Mouse (Mus musculus) CD8-positive naive resting alpha-beta T cell, adult 2 months (primary cell): ENCODE results near the gene Meis1.

Source experiments
- DNase-seq, 2 experiments: peaks; one replicate each; pipeline ENCODE4 v3.0.0; 2022; ENCODE audit warnings: low read depth in 2 of 2, low spot score in 2 of 2

The Meis1 gene

DNA sequence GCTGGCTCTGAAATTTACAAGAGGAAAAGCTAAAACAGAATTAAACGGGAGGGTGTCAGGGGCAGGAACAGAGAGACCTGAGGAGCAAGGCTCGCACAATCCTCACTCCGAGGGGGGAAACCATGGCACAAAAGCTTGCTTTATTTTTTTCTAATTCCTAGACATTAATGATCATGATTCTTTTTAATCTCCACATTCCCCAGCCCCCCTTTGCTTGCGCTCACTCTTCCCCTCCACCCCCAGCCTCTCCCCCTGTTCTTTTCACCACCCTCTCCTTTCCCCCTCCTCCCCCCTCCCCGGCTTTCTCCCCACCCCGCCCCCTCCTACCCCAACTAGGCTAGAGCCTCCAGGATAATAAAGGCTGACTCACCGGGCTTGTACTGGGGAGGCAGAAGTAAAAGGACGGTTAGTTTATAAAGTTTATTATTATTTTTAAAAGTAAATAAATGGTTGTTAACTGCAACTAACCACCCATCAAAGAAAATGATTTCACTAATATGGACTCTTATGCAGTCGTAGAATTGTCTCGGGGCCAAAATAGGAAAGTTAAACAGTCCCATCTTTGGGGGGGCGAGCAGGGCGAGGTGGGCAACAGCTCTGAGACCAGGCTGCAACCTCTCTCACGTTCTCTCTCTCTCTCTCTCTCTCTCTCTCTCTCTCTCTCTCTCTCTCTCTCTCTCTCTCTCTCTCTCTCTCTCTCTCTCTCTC is 139.9 kb downstream of the Meis1 start:
- no peak for DNase-seq

DNA sequence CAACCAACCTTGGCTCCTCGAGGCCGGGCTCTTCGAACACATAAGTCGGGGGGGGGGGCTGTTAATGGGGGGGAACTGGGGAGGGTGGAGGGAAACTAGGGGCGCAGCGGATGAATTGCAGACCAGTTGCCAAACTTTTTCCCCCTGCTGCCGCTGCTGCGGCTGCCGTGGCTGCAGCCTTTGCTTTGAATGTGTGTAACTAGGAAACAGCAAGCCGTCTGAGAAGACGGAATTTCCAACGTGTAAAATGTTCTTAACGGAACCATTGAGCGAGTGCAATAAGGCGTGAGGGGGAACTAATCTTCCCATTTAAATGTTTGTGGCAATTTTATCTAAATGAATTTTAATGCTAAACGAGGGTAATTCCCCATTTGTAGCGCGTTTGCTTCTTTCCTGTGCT is 140.8 kb downstream of the Meis1 start:
- DNase-seq, result no peak

DNA sequence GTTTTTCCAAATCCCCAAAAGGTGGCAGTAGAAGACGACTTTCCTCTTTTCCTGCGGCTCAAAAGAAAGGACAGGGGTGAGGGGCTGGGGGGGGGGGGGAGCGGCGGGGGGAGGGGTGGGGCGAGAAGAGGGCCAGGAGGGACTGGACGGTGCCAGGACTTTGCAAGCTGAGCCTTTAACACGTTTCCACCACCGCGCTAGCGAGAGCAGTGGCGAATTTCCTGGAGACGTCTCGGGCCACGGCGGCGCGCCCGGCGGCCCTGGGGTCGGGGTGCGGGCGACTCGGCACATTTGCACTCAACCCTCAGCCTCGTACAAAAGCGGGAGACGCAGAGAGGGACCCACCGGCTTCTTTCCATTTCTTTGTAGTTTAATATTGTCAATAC is 141.2 kb downstream of the Meis1 start:
- DNase-seq, result no peak

DNA sequence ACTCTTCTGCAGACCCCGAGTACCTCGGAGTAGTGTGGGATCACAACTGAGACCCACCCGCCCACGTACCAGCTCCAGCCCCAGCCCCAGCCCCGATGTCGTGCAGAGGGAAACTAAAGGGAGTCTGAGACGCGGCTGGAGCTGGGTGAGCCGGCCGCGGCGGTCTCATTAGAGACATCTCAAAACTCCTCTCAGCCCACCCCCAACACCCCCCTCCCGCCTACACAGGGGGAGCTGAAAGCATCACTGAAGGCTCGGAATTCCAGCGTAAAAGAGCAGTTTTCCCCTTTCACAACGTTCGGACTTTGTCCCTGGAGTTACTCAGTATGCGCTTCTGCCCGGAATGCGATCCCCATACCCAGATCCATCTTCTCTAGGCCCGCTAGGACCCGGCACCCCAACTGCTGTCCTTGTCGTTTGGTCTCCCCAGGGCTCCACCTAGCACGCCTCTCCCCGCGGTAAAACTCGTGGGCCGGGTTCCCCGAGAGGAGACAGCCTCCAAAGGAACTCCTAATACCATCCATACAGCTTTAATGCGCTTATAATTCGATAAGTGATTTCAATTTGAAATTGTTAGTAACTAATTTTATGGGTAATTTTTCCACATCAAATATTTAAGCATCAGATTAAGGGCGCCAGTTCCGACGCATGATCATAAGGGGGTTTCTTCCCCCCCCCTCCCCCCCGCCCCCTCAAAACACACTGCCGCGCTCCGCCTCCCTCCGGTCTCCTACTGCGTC is 141.7 kb downstream of the Meis1 start:
- DNase-seq, result no peak

DNA sequence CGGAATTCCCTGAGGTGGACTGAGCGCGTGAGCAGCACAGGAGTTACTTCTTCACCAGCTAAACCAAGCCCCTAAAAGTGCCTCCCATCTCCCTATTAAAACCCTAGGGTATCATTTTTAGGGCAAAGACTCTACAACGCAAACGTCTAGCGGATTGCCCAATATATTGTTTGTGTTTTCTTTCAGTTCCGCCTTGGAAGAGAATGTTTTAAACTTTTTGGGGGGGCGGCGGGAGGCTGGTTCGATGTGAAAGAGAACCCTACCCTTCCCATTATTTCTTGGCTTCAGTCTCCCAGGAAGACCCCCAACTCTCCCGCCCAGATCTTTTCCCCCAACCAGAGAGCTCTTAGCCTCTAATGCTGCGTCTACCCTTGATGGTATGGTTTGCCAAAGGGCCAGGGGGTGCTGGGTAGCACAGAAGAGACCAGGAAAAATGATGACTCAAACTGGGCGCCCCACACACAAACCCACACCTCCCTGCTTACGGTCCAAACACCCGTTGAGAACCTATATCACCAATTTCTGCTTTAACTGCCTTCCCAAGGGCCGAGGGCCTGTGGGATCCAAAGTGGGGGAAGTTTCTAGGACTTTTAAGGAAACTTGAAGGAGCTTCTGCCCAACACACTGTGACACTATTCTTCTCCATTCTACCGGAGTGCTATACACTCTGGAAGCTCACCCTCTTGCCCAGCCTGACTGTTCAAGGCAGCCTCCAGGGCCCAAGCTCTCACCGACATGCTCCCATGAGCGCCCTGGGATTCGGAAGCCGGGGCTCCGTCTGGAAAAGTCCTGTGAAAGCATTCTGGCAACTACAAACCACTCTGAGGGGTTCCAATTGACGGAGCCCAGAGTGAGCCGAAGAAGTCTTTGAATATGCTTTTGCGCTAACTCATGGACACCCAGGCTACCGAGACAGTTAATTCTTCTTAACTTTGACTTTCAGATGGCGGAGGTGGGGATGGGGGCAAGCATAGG is 142.6 kb downstream of the Meis1 start:
- no peak for DNase-seq

DNA sequence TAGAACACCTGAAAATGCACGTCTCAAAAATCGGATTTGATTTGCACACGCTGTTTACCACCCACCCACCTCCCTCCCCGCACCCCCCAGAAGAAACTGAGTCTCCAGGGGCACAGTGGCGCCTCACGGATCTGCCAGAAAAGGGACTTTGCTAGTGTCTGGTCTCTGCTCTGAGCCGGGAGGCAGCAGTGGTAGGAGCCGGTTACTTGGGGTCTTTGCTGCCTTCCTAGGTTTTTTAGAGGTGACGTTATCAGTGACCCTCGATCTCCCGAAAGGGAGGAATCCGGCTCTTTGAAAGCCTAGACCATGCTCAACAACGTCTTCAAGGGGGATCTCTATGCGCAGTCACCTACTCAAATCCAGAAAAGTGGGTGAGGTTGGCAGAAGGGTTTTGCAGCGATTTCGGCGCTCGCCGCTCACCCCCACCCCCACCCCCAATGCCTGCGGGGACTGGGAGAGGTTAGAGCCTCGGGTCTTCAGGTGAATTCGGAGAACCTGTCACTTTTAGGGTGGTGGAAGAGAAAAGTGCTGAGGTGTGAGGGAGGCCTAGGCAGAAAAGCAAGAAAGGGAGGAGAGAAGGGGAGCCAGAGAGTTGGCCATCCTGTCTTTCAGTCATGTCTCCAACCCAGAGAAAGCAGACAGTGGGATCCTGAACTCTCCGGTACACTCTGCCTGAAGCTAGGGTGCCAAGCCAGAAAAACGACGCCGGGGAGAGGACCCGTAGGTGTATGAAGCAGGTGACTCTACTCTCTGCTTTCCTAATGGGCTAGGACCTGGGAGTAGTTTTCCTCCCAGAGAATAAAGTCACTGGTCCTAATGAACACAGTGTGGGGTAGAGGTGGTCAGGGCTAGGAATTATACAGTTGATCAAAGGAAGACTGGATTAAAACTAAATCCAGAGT is 143.5 kb downstream of the Meis1 start:
- DNase-seq, result no peak

DNA sequence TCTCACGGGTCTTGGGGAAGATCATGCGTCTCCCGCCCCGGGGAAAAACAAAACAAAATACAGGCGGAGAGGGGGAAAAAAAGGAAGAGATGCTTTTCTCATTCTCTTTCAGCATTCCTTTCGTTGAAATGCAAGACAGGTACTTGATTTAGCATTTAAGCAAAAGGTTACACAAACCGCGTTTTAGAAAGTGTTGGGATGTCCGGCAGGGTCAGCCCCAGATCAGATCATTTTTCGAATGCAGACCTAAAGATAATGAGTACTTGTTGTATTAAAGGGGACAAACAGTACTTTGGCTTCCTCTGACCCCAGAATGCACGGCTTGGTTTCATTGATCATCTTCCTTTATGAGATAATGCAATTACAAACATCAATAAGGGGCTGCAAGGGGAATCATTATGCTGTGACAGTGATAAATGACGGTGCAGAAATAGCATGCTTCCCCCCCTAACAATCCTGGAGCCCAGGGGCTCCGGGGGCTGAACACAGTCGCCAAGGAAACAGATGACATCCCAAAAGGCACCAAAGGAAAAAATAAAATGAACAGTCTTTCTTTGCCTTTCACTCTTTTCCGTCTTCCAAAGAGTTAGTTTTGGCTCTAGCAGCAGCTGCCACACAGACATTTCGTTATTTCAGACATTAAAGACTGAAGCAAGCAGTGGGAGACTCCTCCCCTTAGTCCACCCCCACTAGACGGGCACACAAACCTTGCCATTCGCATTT is 144.3 kb downstream of the Meis1 start:
- no peak for DNase-seq

DNA sequence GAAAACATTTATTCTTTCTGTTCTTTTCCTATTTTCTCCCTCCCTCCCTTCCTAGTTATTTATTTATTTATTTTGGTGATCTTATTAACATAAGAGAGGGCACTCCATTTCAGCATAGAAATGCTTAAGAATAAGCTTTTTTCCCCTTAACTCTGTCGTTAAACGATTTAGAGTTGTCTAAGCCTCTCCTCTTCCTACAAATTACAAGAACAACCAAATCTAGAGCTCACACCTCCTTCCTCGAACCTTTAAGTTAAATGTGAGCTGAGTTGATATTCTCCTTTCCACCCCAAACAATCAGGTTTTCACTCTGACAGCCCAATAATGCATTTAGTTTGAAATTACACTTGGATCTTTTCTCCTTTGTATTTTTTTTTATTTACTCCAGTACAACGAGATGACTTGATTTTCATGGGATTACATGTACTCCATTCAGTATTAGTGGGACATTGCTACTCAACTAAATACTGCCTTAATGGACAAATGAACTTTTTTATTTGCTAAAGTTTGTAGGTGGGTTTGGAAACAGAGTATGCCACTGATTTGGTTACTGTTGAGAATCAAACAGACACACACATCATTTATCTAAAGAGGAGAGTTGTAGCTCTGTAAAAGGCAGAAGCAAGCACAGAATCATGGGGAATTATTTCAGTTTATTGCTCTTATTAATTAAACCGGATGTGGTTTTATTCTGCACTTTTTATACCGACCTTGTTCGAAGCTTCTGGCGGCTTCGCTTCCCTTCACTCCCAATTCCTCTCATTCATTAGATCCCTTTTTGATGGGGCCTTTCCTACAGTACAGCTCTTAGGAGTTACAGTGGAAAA is 145.1 kb downstream of the Meis1 start:
- DNase-seq, result no peak

DNA sequence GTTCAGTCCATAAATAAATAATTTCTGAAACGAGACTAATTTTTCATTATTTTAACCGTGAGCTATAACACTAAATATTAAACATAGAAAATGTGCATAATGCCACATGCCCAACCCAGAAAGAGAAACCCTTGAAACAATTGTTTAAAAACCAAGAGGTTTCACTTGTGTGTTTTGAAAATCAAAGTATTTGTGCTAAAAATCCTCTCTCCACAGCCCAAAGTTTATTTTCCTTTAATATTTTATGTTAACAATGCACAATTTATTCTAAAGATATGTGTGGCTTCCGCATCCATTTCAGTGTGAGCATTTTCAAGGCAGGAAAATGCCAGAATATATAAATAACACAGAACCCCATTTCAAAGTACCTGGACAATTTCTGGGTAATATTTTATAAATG is 146.0 kb downstream of the Meis1 start:
- no peak for DNase-seq

DNA sequence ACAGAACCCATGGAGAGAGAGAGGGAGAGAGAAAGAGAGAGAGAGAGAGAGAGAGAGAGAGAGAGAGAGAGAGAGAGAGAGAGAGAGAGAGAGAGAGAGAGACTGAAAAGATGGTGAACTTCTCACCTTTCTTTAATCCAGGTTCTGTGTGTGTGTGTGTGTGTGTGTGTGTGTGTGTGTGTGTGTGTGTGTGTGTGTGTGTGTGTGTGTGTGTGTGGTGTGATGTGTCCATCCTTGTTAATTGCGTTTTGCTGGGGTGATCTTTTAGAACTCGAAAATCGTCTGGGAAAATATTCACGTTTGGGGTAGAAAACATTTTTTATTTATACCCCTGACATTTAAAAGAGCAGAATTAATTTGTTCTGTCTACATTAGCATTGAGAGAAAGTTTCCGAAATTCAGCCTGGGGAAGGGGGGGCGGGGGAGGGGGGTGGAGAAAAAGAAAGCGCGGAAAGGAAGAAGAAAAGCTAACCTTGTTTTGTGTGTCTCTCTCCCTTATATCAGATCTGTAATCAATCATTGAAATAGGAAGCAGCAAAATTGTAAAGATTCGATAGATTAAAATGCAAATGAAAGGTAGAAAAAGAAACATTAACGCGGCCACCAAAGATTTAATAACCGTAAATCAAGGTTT is 146.6 kb downstream of the Meis1 start:
- no peak for DNase-seq

DNA sequence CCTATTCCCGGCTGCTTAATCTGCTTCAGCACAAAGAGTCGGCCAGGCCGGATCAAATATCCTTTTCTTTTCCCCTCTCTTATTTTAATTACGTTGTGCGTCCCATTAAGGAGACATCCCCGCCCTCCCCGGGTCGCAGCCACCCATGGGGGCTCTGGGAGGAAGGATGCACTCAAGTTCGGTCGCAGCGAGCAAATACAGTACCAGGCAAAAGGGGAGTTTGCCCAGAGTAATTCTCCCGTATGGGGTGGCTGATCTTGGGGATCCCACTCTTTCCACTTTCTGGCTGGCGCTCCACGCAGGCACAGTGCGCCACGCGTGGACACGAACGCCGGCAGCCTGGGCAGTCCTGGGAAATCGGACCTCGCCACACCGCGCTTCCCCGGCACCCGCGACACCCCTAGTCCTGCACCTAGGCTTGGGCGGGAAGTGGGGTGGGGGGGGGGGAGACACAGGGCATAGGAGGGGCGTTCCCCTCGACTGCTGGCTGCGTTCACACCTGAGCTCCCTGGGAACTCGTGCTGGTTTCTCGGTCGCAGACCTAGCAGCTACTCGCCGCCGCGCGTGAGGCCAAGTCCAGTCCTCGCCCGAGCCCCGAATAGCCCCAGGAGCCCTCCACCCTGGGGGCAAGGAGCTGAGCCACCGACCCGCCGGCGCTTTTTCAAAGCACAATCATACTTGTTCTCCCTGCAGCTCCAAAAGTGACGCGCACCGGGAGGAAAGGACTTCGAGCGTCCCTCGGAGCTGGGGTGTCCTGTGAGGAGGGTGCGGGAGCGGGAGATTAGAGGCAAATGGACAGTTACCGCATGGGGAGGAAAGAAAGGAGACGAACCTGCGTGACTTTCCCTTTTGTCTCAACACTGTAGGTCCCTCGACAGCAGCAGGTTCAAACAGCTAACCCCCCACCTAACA is 147.4 kb downstream of the Meis1 start:
- no peak for DNase-seq

DNA sequence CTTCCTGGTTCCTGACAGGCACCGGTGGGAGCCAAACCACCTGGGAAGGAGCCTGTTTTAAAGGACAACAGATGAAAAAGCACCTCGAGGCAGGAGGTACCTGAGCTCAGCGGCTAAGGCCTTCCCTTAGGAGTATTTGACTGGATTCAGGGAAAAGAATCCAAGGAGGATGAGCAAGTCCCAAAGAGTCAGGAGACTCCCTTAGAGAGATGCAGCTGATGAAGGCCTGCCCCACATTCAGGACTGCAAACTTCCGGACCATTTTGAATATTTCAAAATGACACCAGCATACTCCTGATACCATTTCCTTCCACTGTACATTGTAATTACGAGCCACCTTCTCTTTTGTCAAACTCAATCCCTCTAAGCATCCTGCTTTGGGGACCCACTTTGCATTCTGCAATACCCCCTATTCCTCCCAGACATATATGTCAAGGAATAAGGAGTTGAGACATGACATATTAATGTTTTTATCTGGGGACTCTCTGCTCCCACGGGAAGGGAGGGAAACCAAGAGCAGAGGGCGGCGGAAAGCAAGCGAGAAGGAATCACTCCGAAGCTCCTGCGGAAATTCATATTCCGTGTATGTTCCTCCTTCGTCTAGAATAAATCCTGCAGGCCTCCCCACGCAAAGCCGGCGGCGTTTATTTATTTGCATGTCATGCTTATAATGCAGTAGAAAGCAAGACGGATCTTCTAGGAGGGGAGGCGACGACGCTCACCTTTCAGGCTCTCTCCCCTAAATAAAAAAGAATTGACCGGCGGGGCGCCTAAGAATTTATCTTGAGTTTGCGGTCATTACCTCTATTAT is 148.5 kb downstream of the Meis1 start:
- DNase-seq, result no peak

DNA sequence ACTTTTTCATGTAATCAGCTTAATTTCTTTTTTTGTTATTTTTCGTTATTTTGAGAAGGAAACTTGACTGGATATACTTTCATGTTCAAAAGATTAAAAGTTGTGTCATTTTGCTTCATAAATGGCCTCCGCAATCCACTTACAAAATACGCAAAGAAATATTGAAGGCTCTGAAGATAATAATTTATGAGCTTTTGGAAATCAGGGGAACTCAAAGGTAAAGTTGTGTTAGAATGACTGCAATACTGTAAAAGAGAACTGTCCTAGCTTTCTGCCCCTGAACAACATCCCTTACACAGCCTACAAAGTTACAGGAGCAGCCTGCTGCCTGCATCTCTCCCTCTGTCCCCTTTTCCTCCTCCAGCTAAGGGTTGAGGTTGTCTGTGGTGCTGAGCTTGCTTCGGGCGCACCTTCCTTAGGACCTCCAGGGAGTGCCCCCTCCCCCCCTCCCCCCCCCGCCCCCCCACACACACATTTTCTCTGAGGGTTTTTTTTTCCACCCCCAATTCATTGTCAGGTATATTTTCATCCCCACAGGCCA is 149.3 kb downstream of the Meis1 start:
- DNase-seq, result no peak

DNA sequence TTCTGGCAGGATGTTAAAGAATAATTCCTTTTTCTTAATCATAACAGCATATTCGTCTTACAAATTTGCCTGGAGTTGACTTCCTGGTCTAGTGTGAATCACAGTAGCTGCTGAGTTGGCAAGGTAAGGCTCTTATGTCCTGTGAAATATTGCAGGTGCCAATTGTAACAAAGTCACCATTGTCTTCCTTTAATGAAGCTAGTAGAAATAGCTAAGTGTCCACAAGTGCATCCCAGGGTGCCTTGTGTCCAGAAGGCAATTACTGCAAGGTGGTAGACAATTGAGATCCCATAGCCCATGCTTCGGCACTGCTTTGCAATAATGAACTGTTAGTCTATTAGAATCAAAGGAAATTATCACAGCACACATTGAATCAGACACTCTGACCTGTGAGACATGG is 151.1 kb downstream of the Meis1 start:
- no peak for DNase-seq

DNA sequence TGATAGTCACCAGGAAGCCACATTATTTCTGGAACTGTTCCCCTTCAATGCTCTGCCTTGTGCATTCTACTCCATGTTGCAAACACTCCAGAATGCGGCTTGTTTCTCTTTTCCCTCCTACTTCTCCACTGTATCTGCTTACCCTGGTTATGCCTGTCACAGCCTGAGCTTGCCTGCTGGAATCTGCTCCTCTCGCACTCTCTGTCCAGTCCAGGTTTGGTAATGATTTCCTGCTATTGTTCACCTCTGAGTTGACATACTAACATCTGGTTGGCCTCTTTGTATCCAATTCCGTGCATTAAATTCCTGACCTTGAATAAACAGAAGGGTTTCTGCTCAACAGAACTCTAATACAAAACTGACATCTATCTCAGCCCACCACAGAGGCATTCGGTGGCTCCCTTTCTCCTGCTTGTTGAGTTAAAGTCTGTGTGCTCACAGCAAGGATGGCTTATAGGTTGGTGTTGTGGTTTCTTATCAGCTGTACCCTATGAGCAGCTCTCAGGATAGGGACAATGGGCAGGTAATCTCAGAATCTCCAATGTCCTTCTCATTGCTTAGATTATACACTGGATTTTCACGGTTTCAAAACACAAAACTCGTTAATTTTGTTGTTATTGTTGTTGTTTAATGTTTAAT is 152.5 kb downstream of the Meis1 start:
- no peak for DNase-seq

DNA sequence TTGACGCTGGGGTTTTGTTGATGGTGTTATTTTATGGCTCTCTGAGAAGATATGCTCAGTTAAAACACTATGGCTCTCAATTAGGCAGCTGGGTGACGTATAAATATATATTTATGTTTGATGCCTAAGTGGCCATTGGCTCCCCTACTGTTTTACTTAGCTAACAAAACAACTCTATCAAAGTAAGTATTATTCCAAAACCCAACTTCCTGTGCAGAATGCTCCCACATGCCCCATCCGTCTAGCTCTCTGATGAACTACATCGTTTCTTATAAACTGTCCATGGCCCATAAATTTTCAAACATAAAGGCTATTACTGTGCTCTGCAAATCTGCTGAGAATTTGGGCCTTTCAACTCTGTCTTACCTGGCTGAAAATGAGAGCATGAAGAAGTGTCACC is 168.0 kb downstream of the Meis1 start:
- DNase-seq, result no peak
